Mouse (Mus musculus): ENCODE results near the gene Olfr984. TPM values are rescaled to one million over a fixed set of nuclear protein-coding genes. Genes with fewer than 3 reads are reported as not detected.

Gene Olfr984
- polyA plus RNA-seq, 1 experiment from 2014 or later: not detected

GRCm38 (mm10) chr9:40130084-40130483 lies 16.1 kb upstream of the Olfr984 start, which contains the start of gene Olfr985:
Gene Olfr985 (minus strand): TSS chr9:40130184.
- no peak within 1 kb of the TSS for H3K4me3 ChIP-seq (ENCODE audit: low read depth, low read length)
- no peak for ATAC-seq (ENCODE audit: low FRiP score, low TSS enrichment)
- TF ChIP-seq CTCF (IDR thresholded peaks at IDR 0.05; ENCODE audit: low read depth): no peak
- no peak for TF ChIP-seq EP300 (optimal IDR thresholded peaks at IDR 0.05)
- WGBS: 85% methylated on average over 1 of the region's 1 CpGs
- no peak within 1 kb of the TSS for H3K9ac ChIP-seq (ENCODE audit: low read length)
- no peak for DNase-seq (ENCODE audit: low spot score)
- H3K9me3 ChIP-seq (ENCODE audit: control insufficient read depth, low read length): no peaks in the 10 kb centered on the region
- H3K27ac ChIP-seq (replicated peaks): no peak within 1 kb of the TSS
- H3K36me3 ChIP-seq (ENCODE audit: control insufficient read depth, insufficient read depth, low read length): no peaks in the 10 kb centered on the region
- H3K4me2 ChIP-seq (replicated peaks; ENCODE audit: low read depth): no peak within 1 kb of the TSS
- H3K4me1 ChIP-seq (replicated peaks; ENCODE audit: control insufficient read depth, insufficient read depth): no peaks in the 10 kb centered on the region
- H3K27me3 ChIP-seq (ENCODE audit: control insufficient read depth, insufficient read depth, low read length): no peaks in the 10 kb centered on the region

DNA sequence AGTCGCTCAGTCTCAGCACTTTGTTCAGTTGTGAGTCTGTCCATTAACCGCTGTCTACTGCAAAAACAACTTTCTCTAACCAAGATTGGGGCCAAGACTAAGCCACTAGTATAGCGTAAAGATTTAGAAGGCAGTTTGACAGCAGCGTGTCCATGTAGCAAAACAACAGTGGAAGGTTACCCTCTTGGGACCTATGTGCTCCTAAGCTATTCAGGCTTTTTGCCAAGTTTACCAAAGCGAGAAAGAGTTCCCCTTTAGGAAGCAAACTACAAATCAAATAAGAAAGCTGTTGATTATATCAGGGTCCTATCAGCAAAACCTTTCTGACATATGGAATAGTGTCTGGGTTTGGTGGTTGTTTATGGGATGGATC lies 3.3 kb upstream of the Olfr984 start:
- H3K27ac ChIP-seq (replicated peaks): no peak overlapping the region
- DNase-seq (ENCODE audit: low spot score): no peak
- no peaks in the 10 kb centered on the region for H3K27me3 ChIP-seq (ENCODE audit: control insufficient read depth, insufficient read depth, low read length)
- no peaks in the 10 kb centered on the region for H3K9me3 ChIP-seq (ENCODE audit: control insufficient read depth, low read length)
- H3K4me3 ChIP-seq (ENCODE audit: low read depth, low read length): no peak overlapping the region
- ATAC-seq (ENCODE audit: low FRiP score, low TSS enrichment): no peak
- H3K9ac ChIP-seq (ENCODE audit: low read length): no peak overlapping the region
- H3K4me2 ChIP-seq (replicated peaks; ENCODE audit: low read depth): peak overlapping the region; percentile 20
- WGBS: 55% methylated on average over 5 of the region's 5 CpGs
- H3K4me1 ChIP-seq (replicated peaks; ENCODE audit: control insufficient read depth, insufficient read depth): no peaks in the 10 kb centered on the region
- H3K36me3 ChIP-seq (ENCODE audit: control insufficient read depth, insufficient read depth, low read length): no peaks in the 10 kb centered on the region
- no peak for TF ChIP-seq CTCF (IDR thresholded peaks at IDR 0.05; ENCODE audit: low read depth)

- Histone ChIP-seq H3K4me1 (replicated peaks; ENCODE audit: control insufficient read depth, insufficient read depth) (no peaks in the 10 kb centered on the region), H3K4me3 (ENCODE audit: low read depth, low read length) (no peak overlapping the region), H3K4me2 (replicated peaks; ENCODE audit: low read depth) (peak overlapping the region; percentile 20), H3K9me3 (ENCODE audit: control insufficient read depth, low read length) (no peaks in the 10 kb centered on the region), H3K36me3 (ENCODE audit: control insufficient read depth, insufficient read depth, low read length) (no peaks in the 10 kb centered on the region), H3K27ac (replicated peaks) (no peak overlapping the region), H3K9ac (ENCODE audit: low read length) (no peak overlapping the region), H3K27me3 (ENCODE audit: control insufficient read depth, insufficient read depth, low read length) (no peaks in the 10 kb centered on the region)
- peak; percentile 18 for DNase-seq (ENCODE audit: low spot score)
- ATAC-seq (ENCODE audit: low FRiP score, low TSS enrichment): peak; percentile 74; the same call in 1 of the 2 replicates
- TF ChIP-seq CTCF (IDR thresholded peaks at IDR 0.05; ENCODE audit: low read depth): no peak
- no peak for TF ChIP-seq EP300 (optimal IDR thresholded peaks at IDR 0.05)
- WGBS: 26% methylated on average over 10 of the region's 10 CpGs
These were observed 2.8 kb upstream of the Olfr984 start for GRCm38 (mm10) chr9:40116645-40117286.

- 63% methylated on average over 3 of the region's 3 CpGs for WGBS
- H3K9me3 ChIP-seq (ENCODE audit: control insufficient read depth, low read length): no peaks in the 10 kb centered on the region
- no peaks in the 10 kb centered on the region for H3K27me3 ChIP-seq (ENCODE audit: control insufficient read depth, insufficient read depth, low read length)
- DNase-seq (ENCODE audit: low spot score) (no peak), ATAC-seq (ENCODE audit: low FRiP score, low TSS enrichment) (no peak)
- H3K4me2 ChIP-seq (replicated peaks; ENCODE audit: low read depth): no peak overlapping the region
- H3K27ac ChIP-seq (replicated peaks): no peak overlapping the region
- H3K9ac ChIP-seq (ENCODE audit: low read length): no peak overlapping the region
- TF ChIP-seq CTCF (IDR thresholded peaks at IDR 0.05; ENCODE audit: low read depth) (no peak), EP300 (optimal IDR thresholded peaks at IDR 0.05) (no peak)
- no peaks in the 10 kb centered on the region for H3K36me3 ChIP-seq (ENCODE audit: control insufficient read depth, insufficient read depth, low read length)
- H3K4me3 ChIP-seq (ENCODE audit: low read depth, low read length): no peak overlapping the region
- no peaks in the 10 kb centered on the region for H3K4me1 ChIP-seq (replicated peaks; ENCODE audit: control insufficient read depth, insufficient read depth)
These were observed 19.2 kb downstream of the Olfr984 start for GRCm38 (mm10) chr9:40094769-40095168.

DNA sequence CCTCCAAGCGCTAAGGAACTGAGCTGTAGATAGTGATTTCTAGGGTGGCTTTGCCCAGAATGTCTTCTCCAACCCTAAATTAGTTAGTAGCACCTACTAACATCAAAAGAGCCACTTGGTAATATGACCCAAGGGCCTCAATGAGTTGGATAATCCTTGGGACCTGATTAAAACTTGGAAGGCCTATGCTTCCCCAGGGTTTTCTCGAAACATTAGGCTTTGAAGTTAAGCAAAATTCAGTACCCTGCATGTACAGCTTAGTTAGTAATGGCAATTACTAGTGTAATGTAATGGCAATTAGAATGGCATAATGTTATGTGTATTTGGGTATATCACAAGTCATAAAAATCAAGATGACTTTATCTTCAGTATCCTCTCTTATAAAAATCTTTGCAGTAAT lies 20.5 kb downstream of the Olfr984 start, which contains the start of gene Olfr983:
Olfr983 (minus strand) TSS at position 101 of the 400 bp plus-strand sequence.
- 79% methylated on average over 2 of the region's 2 CpGs for WGBS
- H3K27me3 ChIP-seq (ENCODE audit: control insufficient read depth, insufficient read depth, low read length): no peaks in the 10 kb centered on the region
- ATAC-seq (ENCODE audit: low FRiP score, low TSS enrichment): no peak
- no peaks in the 10 kb centered on the region for H3K9me3 ChIP-seq (ENCODE audit: control insufficient read depth, low read length)
- H3K4me2 ChIP-seq (replicated peaks; ENCODE audit: low read depth): no peak within 1 kb of the TSS
- DNase-seq (ENCODE audit: low spot score): no peak
- TF ChIP-seq EP300 (optimal IDR thresholded peaks at IDR 0.05): no peak
- no peak for TF ChIP-seq CTCF (IDR thresholded peaks at IDR 0.05; ENCODE audit: low read depth)
- H3K9ac ChIP-seq (ENCODE audit: low read length): no peak within 1 kb of the TSS
- no peaks in the 10 kb centered on the region for H3K4me1 ChIP-seq (replicated peaks; ENCODE audit: control insufficient read depth, insufficient read depth)
- no peaks in the 10 kb centered on the region for H3K36me3 ChIP-seq (ENCODE audit: control insufficient read depth, insufficient read depth, low read length)
- H3K27ac ChIP-seq (replicated peaks): no peak within 1 kb of the TSS
- H3K4me3 ChIP-seq (ENCODE audit: low read depth, low read length): no peak within 1 kb of the TSS

DNA sequence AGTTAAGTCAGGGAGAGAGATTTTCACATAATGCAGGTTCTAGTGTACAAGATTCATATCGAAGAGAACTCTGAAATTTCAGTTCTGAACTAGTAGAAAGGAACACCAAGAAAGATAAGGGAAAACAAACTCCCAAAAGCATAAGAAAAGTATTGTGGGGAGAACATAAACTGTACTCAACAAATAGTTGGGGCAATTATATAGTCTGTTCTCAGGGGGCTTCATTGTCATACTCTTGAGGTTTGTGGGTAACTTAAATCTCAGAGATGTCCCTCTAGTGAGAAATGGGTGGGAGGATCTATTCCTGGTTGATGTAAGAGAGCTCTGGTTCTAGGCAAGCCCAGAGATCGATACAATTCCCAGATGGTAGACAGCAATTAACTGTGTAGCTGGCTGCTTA lies 40.5 kb downstream of the Olfr984 start, which contains the start of gene Olfr982:
Olfr982 (plus strand) TSS at position 301 of the 400 bp plus-strand sequence.
- no peak within 1 kb of the TSS for H3K4me2 ChIP-seq (replicated peaks; ENCODE audit: low read depth)
- H3K4me3 ChIP-seq (ENCODE audit: low read depth, low read length): no peak within 1 kb of the TSS
- no peaks in the 10 kb centered on the region for H3K27me3 ChIP-seq (ENCODE audit: control insufficient read depth, insufficient read depth, low read length)
- DNase-seq (ENCODE audit: low spot score) (no peak), ATAC-seq (ENCODE audit: low FRiP score, low TSS enrichment) (no peak)
- no peak within 1 kb of the TSS for H3K27ac ChIP-seq (replicated peaks)
- no peaks in the 10 kb centered on the region for H3K9me3 ChIP-seq (ENCODE audit: control insufficient read depth, low read length)
- no peak within 1 kb of the TSS for H3K9ac ChIP-seq (ENCODE audit: low read length)
- TF ChIP-seq EP300 (optimal IDR thresholded peaks at IDR 0.05) (no peak), CTCF (IDR thresholded peaks at IDR 0.05; ENCODE audit: low read depth) (no peak)
- no peaks in the 10 kb centered on the region for H3K4me1 ChIP-seq (replicated peaks; ENCODE audit: control insufficient read depth, insufficient read depth)
- 80% methylated on average over 2 of the region's 2 CpGs for WGBS
- no peaks in the 10 kb centered on the region for H3K36me3 ChIP-seq (ENCODE audit: control insufficient read depth, insufficient read depth, low read length)
